Mouse (Mus musculus): ENCODE results near the gene Arpc2. TPM values are rescaled to one million over a fixed set of nuclear protein-coding genes. Genes with fewer than 3 reads are reported as not detected.

The Arpc2 gene
- polyA plus RNA-seq, 1 experiment from 2014 or later, result 381 TPM

DNA sequence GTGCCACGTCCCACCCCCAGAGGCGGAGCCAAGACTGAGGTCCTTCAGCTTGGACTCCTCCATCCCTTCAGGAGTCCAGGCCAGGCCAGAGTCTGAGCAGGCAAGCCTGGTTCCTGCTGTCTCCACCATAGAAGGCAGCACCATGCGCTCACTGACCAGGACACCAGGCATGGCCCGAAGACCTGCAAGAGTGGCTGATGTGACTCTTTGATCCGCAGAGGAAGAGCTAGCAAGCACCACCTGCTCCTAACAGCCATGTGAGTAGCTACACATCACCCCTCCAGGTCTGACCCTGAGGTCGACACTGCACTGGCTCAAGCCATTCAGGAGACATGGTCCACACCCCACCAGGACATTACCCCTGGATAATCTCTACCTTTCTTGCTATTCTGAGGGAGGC lies 41.2 kb downstream of the Arpc2 start:
- no peaks in the 10 kb centered on the region for H3K27me3 ChIP-seq
- H3K4me2 ChIP-seq (replicated peaks), result no peak overlapping the region
- H3K36me3 ChIP-seq, result peaks cover 36% of the 10 kb centered on the region
- ATAC-seq (ENCODE audit: insufficient number of reproducible peaks, insufficient read depth, low FRiP score, low TSS enrichment), result no peak
- peaks cover 16% of the 10 kb centered on the region for H3K4me1 ChIP-seq
- H3K27ac ChIP-seq, result no peak overlapping the region
- no peak overlapping the region for H3K4me3 ChIP-seq
- WGBS, result 63% methylated on average over 6 of the region's 6 CpGs
- H3K9me3 ChIP-seq, result no peaks in the 10 kb centered on the region
- no peak overlapping the region for H3K9ac ChIP-seq

DNA sequence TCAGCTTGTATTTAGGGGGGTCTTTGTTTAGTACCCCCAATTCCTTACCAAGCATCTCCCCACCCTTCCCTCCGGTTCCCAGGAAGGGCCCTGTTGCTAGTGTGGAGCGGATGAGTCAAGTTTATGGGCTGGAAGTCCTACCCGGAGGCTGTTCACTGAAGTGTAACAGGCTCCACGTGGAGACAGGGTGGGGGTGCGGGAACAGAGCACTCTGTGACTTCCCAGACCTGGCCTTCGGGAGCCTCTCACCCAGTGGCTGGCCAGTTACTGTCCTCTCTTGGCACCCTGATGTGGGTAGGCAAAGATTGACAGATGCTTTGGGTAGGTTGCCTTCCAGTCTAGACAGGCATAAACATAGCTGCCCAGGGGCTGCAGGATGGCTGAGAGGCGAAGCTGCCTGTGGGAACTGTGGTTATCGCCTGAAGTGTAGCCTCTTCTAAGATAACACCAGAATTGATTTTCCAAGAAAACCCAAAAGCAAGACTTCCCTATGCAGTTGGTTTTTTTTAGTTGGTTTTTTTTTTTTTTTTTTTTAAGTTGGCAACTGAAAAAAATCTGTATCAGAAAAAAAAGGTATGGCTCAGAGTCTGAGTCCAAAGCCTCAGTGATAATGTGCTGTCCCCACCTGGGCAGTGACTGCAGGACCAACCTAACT lies 42.1 kb downstream of the Arpc2 start:
- Histone ChIP-seq H3K9me3 (no peaks in the 10 kb centered on the region), H3K36me3 (peaks cover 45% of the 10 kb centered on the region), H3K4me1 (peaks cover 16% of the 10 kb centered on the region), H3K9ac (no peak overlapping the region), H3K4me2 (replicated peaks) (no peak overlapping the region), H3K27me3 (no peaks in the 10 kb centered on the region), H3K27ac (no peak overlapping the region), H3K4me3 (no peak overlapping the region)
- ATAC-seq (ENCODE audit: insufficient number of reproducible peaks, insufficient read depth, low FRiP score, low TSS enrichment), result no peak
- 61% methylated on average over 8 of the region's 8 CpGs for WGBS

- Histone ChIP-seq H3K9me3 (no peaks in the 10 kb centered on the region), H3K27ac (no peak within 1 kb of the TSS), H3K27me3 (no peaks in the 10 kb centered on the region), H3K36me3 (peaks cover 48% of the 10 kb centered on the region), H3K4me2 (replicated peaks) (no peak within 1 kb of the TSS), H3K9ac (no peak within 1 kb of the TSS), H3K4me1 (peaks cover 17% of the 10 kb centered on the region), H3K4me3 (no peak within 1 kb of the TSS)
- 88% methylated on average over 10 of the region's 10 CpGs for WGBS
- no peak for ATAC-seq (ENCODE audit: insufficient number of reproducible peaks, insufficient read depth, low FRiP score, low TSS enrichment)
Observed at GRCm38 (mm10) chr1:74278538-74278937, 42.7 kb downstream of the Arpc2 start, which contains the start of gene Gpbar1. Gene Gpbar1 (plus strand): TSS chr1:74278550.

DNA sequence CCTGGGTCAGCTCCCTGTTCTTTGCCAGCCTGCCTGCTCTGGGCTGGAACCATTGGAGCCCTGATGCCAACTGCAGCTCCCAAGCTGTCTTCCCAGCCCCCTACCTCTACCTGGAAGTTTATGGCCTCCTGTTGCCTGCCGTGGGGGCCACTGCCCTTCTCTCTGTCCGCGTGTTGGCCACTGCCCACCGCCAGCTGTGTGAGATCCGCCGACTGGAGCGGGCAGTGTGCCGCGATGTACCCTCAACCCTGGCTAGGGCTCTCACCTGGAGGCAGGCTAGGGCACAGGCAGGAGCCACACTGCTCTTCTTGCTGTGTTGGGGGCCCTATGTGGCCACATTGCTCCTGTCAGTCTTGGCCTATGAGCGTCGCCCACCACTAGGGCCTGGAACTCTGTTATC lies 43.1 kb downstream of the Arpc2 start:
- WGBS, result 89% methylated on average over 11 of the region's 11 CpGs
- no peaks in the 10 kb centered on the region for H3K27me3 ChIP-seq
- no peak overlapping the region for H3K9ac ChIP-seq
- H3K4me3 ChIP-seq, result no peak overlapping the region
- peaks cover 48% of the 10 kb centered on the region for H3K36me3 ChIP-seq
- H3K4me1 ChIP-seq, result peaks cover 20% of the 10 kb centered on the region
- H3K27ac ChIP-seq, result no peak overlapping the region
- ATAC-seq (ENCODE audit: insufficient number of reproducible peaks, insufficient read depth, low FRiP score, low TSS enrichment), result no peak
- H3K9me3 ChIP-seq, result no peaks in the 10 kb centered on the region
- H3K4me2 ChIP-seq (replicated peaks), result no peak overlapping the region

GRCm38 (mm10) chr1:74280591-74281325 lies 44.9 kb downstream of the Arpc2 start:
- Histone ChIP-seq H3K27me3 (no peaks in the 10 kb centered on the region), H3K9me3 (no peaks in the 10 kb centered on the region), H3K9ac (no peak overlapping the region), H3K4me1 (peaks cover 11% of the 10 kb centered on the region), H3K36me3 (peaks cover 48% of the 10 kb centered on the region), H3K27ac (no peak overlapping the region), H3K4me2 (replicated peaks) (no peak overlapping the region), H3K4me3 (no peak overlapping the region)
- 90% methylated on average over 14 of the region's 14 CpGs for WGBS
- no peak for ATAC-seq (ENCODE audit: insufficient number of reproducible peaks, insufficient read depth, low FRiP score, low TSS enrichment)

DNA sequence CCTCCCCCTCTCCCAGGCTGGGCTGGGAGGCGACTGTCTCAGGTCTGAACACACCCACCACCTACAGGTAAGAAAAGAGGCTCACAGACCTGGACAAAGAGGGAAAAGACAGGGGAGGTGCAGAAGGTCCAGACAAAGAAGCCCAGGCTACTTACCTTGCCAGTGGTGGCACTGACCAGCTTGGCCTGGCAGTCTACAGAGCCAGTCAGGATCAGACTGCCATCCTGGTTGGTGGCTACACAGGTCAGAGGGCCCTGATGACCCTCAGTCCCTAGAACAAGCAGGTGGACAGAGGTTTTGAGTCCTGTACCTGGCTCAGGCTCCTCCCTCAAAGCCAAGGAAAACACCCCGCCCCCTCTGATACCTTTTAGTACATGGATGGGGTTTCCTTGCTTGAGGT lies 45.5 kb downstream of the Arpc2 start:
- Histone ChIP-seq H3K36me3 (peaks cover 48% of the 10 kb centered on the region), H3K9me3 (no peaks in the 10 kb centered on the region), H3K9ac (no peak overlapping the region), H3K4me1 (peaks cover 10% of the 10 kb centered on the region), H3K27me3 (no peaks in the 10 kb centered on the region), H3K4me3 (no peak overlapping the region), H3K4me2 (replicated peaks) (no peak overlapping the region), H3K27ac (no peak overlapping the region)
- no peak for ATAC-seq (ENCODE audit: insufficient number of reproducible peaks, insufficient read depth, low FRiP score, low TSS enrichment)
- 90% methylated on average over 2 of the region's 2 CpGs for WGBS

DNA sequence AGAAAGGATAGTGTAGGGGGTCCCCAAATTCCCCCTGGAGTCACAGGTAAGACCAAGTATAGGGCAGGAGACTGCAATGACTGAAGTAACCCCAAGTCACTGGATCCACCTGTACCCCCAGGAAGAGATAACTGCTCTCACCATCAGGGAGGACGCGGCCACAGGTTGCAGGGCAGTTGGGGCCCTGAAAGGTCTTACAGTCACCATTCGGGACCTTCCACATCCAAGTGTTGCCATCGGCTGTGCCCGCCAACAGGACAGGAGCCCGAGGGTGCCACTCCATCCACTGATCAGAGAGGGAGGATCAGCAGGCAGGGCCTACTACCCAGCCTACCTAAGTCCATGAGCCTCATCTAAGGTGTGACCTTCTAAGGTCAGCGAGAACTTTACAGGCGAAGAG lies 46.0 kb downstream of the Arpc2 start:
- no peak overlapping the region for H3K4me2 ChIP-seq (replicated peaks)
- peaks cover 10% of the 10 kb centered on the region for H3K4me1 ChIP-seq
- no peak for ATAC-seq (ENCODE audit: insufficient number of reproducible peaks, insufficient read depth, low FRiP score, low TSS enrichment)
- no peak overlapping the region for H3K4me3 ChIP-seq
- no peak overlapping the region for H3K9ac ChIP-seq
- H3K27ac ChIP-seq, result no peak overlapping the region
- H3K36me3 ChIP-seq, result peaks cover 48% of the 10 kb centered on the region
- no peaks in the 10 kb centered on the region for H3K27me3 ChIP-seq
- 95% methylated on average over 8 of the region's 8 CpGs for WGBS
- no peaks in the 10 kb centered on the region for H3K9me3 ChIP-seq

DNA sequence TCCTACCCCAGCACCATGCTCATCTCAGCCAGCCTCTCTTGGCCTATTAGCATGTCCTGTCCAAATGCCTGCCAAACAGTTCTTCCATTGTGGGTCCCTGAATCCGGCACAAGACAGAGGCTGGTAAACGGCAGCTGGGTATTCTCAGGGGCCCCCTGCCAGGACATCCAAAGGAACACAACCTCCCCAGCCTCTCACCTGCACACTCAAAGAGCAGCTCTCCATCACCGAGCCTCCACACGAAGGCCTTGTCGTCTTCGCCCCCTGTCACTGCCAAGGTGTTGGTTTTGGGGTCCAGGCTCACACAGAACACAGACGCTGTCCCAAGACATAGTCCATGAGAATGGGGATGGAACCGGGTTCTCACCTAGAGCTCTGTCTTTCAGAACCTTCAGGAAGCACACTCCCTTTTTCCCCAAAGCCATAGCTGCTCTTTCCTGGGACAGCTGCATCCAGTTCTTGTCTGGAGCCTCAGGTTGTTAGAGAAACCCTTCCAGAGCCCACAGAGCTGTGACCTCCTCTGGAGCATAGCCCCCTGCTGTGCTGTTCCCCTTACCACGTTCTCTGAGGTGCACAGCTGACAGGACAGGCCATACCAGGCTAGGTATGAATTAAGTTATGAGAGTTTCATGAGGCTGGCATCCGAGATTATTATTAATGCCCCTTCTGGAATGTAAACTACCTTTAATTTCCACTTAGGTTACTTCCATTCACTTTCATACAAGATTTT lies 47.2 kb downstream of the Arpc2 start:
- ATAC-seq (ENCODE audit: insufficient number of reproducible peaks, insufficient read depth, low FRiP score, low TSS enrichment), result no peak
- no peak overlapping the region for H3K9ac ChIP-seq
- peaks cover 48% of the 10 kb centered on the region for H3K36me3 ChIP-seq

GRCm38 (mm10) chr1:74283686-74284463 lies 48.0 kb downstream of the Arpc2 start:
- peak; percentile 48; the same call in 1 of the 2 replicates for ATAC-seq (ENCODE audit: insufficient number of reproducible peaks, insufficient read depth, low FRiP score, low TSS enrichment)
- H3K4me1 ChIP-seq, result peaks cover 10% of the 10 kb centered on the region
- H3K9me3 ChIP-seq, result no peaks in the 10 kb centered on the region
- peak overlapping the region; percentile 82 for H3K9ac ChIP-seq
- WGBS, result 14% methylated on average over 15 of the region's 15 CpGs
- peak overlapping the region; percentile 76; the same call in 1 of the 2 replicates for H3K27ac ChIP-seq
- peak overlapping the region; percentile 86 for H3K4me2 ChIP-seq (replicated peaks)
- peak overlapping the region; percentile 81 for H3K4me3 ChIP-seq
- H3K27me3 ChIP-seq, result no peaks in the 10 kb centered on the region
- H3K36me3 ChIP-seq, result peaks cover 46% of the 10 kb centered on the region

More for the DNA sequence above, 47.2 kb downstream of the Arpc2 start:
- Histone ChIP-seq H3K27me3 (no peaks in the 10 kb centered on the region), H3K9me3 (no peaks in the 10 kb centered on the region), H3K4me3 (no peak overlapping the region), H3K27ac (no peak overlapping the region), H3K4me1 (peaks cover 10% of the 10 kb centered on the region), H3K4me2 (replicated peaks) (0 out of 2 replicates have a peak overlapping the region, but pooled peaks have one; percentile 7)
- 90% methylated on average over 10 of the region's 10 CpGs for WGBS

DNA sequence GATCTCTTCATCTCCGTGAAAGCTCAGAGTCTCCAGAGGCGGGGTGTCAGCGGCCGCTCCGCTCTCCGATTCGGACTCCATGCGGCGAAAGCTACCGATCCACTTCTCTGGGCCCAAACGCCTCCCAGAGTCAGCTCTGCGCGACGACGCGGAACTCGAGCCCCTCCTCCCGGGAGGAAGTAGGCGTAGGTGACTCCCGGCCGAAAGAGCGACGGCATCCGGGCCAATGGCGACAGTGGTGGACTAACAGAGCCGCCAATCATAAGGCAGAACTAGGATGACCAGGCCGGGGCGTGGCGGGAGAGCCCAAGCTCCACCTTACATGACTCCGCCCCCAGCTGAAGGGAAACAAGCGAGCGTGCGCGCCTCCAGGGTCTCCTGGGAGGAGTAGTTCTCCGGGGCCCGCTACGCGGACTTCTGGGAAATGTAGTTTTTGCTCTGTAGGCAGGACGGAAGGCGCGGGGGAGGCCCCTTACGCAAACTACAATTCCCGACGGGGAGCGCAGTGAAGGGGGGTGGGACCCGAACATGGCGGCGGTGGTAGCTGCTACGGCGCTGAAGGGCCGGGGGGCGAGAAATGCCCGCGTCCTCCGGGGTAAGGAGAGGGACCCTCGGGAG lies 48.8 kb downstream of the Arpc2 start, which contains the start of the genes Aamp and Pnkd:
Gene Aamp (minus strand): TSS at position 196 of the 618 bp plus-strand sequence.
Gene Pnkd (plus strand): TSS at position 388 of the 618 bp plus-strand sequence.
- Histone ChIP-seq H3K9me3 (no peaks in the 10 kb centered on the region), H3K27ac (peak within 1 kb of the TSS; percentile 76; the same call in 1 of the 2 replicates), H3K4me1 (peaks cover 10% of the 10 kb centered on the region), H3K36me3 (peaks cover 46% of the 10 kb centered on the region), H3K4me3 (peak within 1 kb of the TSS; percentile 81), H3K9ac (peak within 1 kb of the TSS; percentile 82), H3K4me2 (replicated peaks) (peak within 1 kb of the TSS; percentile 86), H3K27me3 (no peaks in the 10 kb centered on the region)
- under 1% methylated on average over 56 of the region's 56 CpGs for WGBS
- peak; percentile 98 for ATAC-seq (ENCODE audit: insufficient number of reproducible peaks, insufficient read depth, low FRiP score, low TSS enrichment)
